Mouse (Mus musculus) ES-E14 (cell line): ENCODE measurements around the gene Zfp983.

Experiments used
- HCFC1 ChIP-seq: IDR thresholded peaks from 2 replicates; pipeline ENCODE4 v1.6.1; 2012; ENCODE audit warnings: low read length, inconsistent platforms, borderline replicate concordance; ENCODE audit not compliant: insufficient read depth
- MAFK ChIP-seq: IDR thresholded peaks from 2 replicates; pipeline ENCODE4 v1.6.1; 2014; ENCODE audit warnings: mild to moderate bottlenecking, low read depth, low read length, inconsistent platforms; ENCODE audit not compliant: insufficient read depth
- ZNF384 ChIP-seq: IDR thresholded peaks from 2 replicates; pipeline ENCODE4 v1.6.1; 2012; ENCODE audit warnings: low read depth, low read length, inconsistent platforms

DNA sequence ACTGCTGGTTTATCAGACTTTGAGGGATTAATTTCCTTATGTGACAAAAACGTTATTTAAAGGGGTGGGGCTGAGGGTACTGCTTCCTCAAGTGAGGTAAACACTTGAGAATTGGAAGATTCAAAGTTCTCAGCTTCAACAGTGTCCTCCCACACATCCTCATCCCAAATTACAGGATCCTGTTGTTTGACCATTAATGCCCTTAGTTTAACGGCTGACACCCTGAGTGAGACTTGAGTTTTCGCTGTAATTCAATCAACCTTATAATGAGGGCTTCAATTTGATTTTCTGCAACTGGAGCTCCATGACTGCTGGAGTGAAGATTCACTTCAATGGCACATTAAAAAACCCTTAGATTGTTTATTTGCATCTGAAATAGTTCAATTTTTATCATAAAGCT lies 42.9 kb downstream of the Zfp983 start:
- TF ChIP-seq ZNF384 (no peak), HCFC1 (no peak), MAFK (no peak)
